Mouse (Mus musculus) lung, adult 2 months (tissue): ENCODE data around the gene Notum. TPM values are rescaled to one million over a fixed set of nuclear protein-coding genes. Genes with fewer than 3 reads are reported as not detected.

Source experiments
- DNase-seq: peaks from one replicate; pipeline ENCODE4 v3.0.0; 2022
- H3K4me1 ChIP-seq: fragments of 200-500 bp; 2 replicates; pipeline ENCODE4 v1.6.1; 2011; ENCODE audit warnings: low read length; ENCODE audit not compliant: control insufficient read depth, insufficient read depth
- H3K4me3 ChIP-seq: fragments of 200-500 bp; replicated peaks from 2 replicates; pipeline ENCODE3; 2011; ENCODE audit warnings: low read depth, mild to moderate bottlenecking, control low read depth, low read length; ENCODE audit errors: extremely low read depth
- CTCF ChIP-seq: fragments of 200-500 bp; IDR thresholded peaks from 2 replicates; pipeline ENCODE4 v1.5.1; 2011; ENCODE audit warnings: mild to moderate bottlenecking, low read length, control low read depth; ENCODE audit not compliant: insufficient read depth
- POLR2A ChIP-seq: fragments of 200-500 bp; IDR thresholded peaks from 2 replicates; pipeline ENCODE4 v1.6.1; 2011; ENCODE audit warnings: low read depth, mild to moderate bottlenecking, control low read depth, low read length, borderline replicate concordance; ENCODE audit errors: extremely low read depth
- WGBS: fragments of 180-500 bp; shearing (Covaris S2); methylation state at CpG from one replicate; pipeline ENCODE4 v1.1.7; 2018; 5-methylcytosine and 5-hydroxymethylcytosine counted together
- polyA plus RNA-seq: library from polyadenylated mRNA; depleted of rRNA; stranded (reverse); fragments of >200 nt; gene quantifications from 2 replicates; pipeline ENCODE4 v1.2.3, GENCODE M21; 2012

The Notum gene
- polyA plus RNA-seq, 1 experiment, result 15.5 TPM

DNA sequence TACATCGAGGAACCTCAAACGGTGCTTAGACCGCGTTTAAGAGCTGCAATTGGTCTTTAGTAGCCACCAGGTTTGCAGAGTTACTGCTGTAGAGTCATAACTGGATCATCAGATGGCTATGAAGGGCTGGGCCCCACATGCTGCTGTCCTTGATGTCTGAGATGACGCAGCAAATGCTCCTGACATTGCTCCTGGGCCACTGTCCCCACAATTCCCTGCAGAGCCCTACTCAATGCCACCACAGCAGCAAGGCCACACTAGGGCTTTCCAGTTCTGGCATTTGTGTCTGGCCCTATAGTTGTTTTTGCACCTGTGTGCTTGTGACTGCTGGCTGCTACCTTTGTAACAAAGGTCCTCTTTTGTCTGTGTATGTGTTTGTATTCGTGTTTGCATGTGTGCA, 38.2 kb downstream of the Notum start:
- peaks cover 11% of the 10 kb centered on the region for H3K4me1 ChIP-seq
- no peak overlapping the region for H3K4me3 ChIP-seq
- WGBS, result 88% methylated on average over 6 of the region's 6 CpGs
- no peak for DNase-seq
- TF ChIP-seq CTCF (no peak), POLR2A (no peak)

DNA sequence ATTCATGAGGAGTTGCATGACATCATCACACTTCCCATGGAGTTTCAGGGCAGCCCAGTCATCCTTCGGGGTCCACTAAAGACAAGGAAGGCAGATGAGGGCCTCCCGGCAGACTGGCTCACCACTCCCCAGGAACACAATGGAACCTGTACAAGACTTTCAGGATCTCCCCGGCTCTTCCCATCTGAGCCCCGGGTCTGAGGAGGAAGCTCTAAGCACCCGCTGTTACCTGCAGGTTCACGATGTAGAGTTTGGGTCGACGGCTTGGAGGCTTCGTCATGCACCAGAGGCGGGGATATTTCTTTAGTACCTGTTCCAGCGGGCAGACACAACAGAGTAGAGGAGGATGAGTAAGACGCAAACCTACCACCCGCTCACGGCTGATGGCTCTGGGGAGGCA, 40.8 kb downstream of the Notum start:
- TF ChIP-seq POLR2A (no peak), CTCF (no peak)
- 90% methylated on average over 14 of the region's 14 CpGs for WGBS
- peaks cover 10% of the 10 kb centered on the region for H3K4me1 ChIP-seq
- DNase-seq, result no peak
- no peak overlapping the region for H3K4me3 ChIP-seq

GRCm38 (mm10) chr11:120618619-120619535, 42.1 kb downstream of the Notum start:
- 94% methylated on average over 25 of the region's 25 CpGs for WGBS
- Histone ChIP-seq H3K4me3 (no peak overlapping the region), H3K4me1 (peaks cover 5% of the 10 kb centered on the region; the same call in 1 of the 2 replicates)
- TF ChIP-seq CTCF, result no peak
- DNase-seq, result no peak

GRCm38 (mm10) chr11:120617519-120618112, 43.4 kb downstream of the Notum start, which contains the start of gene Pcyt2:
Gene Pcyt2, minus strand, starts transcription at chr11:120617936.
- WGBS, result under 1% methylated on average over 56 of the region's 56 CpGs
- Histone ChIP-seq H3K4me1 (peaks cover 4% of the 10 kb centered on the region; the same call in 1 of the 2 replicates), H3K4me3 (peak within 1 kb of the TSS; percentile 97)
- peak; percentile 71; the same call in 1 of the 2 replicates for TF ChIP-seq POLR2A
- TF ChIP-seq CTCF, result no peak
- peak; percentile 89 for DNase-seq

DNA sequence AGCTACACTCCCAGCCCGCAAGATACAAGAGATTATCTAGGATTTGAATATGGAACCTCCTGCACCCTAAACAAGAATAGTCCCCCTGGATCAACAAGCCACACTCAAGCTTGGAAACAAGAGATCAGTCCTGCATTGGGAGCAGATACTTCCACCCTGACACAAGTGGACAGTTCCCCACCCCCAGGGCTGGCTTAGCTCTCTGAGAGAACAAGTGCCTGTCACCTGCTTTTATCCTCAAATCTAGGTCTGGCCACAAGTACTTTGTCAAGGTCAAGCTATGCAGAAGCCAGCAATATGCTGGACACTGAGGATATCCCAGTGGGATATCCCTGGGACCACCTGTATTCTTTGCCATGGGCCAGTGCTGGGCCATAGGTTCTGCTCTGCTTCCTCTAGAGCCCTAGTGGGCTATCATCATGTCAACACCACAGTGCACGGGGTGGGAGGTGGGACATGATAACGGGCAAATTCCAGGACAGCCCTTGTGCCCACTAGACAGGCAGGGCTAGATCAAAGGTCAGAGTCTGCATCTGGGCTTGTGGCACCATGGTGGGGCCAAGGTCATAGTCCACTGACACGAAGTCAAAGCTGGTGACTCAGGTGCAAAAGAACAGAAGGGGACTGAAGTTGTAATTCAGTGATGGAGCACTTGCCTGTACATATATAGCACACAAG, 44.2 kb downstream of the Notum start:
- DNase-seq, result no peak

DNA sequence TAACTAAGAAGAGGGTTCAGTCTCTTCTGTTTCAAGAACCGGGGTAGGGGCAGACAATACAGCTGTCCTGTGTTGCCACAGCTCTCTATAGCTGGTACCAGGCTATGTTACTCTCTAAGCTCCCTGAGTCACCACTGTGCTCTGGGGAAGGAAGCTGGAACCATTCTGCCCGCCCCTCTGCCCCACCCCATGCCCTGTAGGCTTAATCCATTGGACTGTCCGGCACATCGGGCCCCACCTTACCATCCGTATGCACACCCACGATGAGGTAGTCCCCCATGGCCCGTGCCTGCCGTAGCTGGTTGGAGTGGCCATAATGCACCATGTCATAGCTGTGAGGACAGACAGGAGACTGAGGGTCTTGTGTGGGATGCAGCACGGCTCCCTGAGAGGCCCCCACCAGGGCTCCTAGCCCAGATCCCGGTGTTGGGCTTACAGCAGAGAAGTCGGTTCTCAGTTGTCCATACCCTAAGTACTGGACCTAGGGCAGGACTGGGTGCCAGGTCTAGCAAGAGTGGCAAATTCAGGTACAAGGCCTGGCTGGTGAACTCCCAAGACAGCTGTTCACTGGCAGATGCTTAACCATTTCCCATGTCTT, 45.3 kb downstream of the Notum start:
- TF ChIP-seq CTCF (no peak), POLR2A (no peak)
- Histone ChIP-seq H3K4me1 (peaks cover 4% of the 10 kb centered on the region; the same call in 1 of the 2 replicates), H3K4me3 (no peak overlapping the region)
- 88% methylated on average over 11 of the region's 11 CpGs for WGBS
- DNase-seq, result no peak

More for the DNA sequence above, 44.2 kb downstream of the Notum start:
- WGBS, result 39% methylated on average over 4 of the region's 4 CpGs
- peak overlapping the region; percentile 15 for H3K4me3 ChIP-seq
- peaks cover 4% of the 10 kb centered on the region; the same call in 1 of the 2 replicates for H3K4me1 ChIP-seq
- no peak for TF ChIP-seq POLR2A
- TF ChIP-seq CTCF, result no peak

DNA sequence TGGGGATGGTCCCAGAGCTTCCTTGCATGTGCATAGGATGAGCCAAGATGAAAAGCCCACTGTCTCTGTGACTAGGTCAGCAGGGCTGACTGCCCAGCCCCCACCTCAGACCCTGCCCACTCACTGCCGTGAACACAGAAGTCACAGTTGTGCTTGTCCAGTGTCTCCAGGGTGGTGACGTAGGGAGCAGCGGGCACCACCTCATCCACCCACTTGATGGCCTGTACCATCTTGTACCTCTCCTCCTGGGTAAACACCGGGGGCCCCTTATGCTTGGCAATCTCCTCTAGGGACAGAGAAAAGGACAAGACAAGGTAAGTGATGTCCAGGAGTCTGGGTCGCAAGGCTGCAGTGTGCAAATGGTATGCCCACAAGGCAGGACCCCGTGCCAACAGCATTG, 45.8 kb downstream of the Notum start:
- 90% methylated on average over 6 of the region's 6 CpGs for WGBS
- no peak overlapping the region for H3K4me3 ChIP-seq
- H3K4me1 ChIP-seq, result peaks cover 4% of the 10 kb centered on the region; the same call in 1 of the 2 replicates
- no peak for TF ChIP-seq CTCF
- no peak for TF ChIP-seq POLR2A
- DNase-seq, result no peak

- DNase-seq, result no peak
- 88% methylated on average over 8 of the region's 8 CpGs for WGBS
- peaks cover 4% of the 10 kb centered on the region; the same call in 1 of the 2 replicates for H3K4me1 ChIP-seq
- no peak overlapping the region for H3K4me3 ChIP-seq
- TF ChIP-seq POLR2A, result no peak
- no peak for TF ChIP-seq CTCF
Observed at GRCm38 (mm10) chr11:120613976-120614375, 47.0 kb downstream of the Notum start.

GRCm38 (mm10) chr11:120613481-120613972, 47.4 kb downstream of the Notum start:
- TF ChIP-seq POLR2A (no peak), CTCF (no peak)
- no peak for DNase-seq
- Histone ChIP-seq H3K4me3 (no peak overlapping the region), H3K4me1 (peaks cover 7% of the 10 kb centered on the region)
- WGBS, result 92% methylated on average over 10 of the region's 10 CpGs
